Mouse (Mus musculus): ENCODE results near the gene Hmcn2.

DNA sequence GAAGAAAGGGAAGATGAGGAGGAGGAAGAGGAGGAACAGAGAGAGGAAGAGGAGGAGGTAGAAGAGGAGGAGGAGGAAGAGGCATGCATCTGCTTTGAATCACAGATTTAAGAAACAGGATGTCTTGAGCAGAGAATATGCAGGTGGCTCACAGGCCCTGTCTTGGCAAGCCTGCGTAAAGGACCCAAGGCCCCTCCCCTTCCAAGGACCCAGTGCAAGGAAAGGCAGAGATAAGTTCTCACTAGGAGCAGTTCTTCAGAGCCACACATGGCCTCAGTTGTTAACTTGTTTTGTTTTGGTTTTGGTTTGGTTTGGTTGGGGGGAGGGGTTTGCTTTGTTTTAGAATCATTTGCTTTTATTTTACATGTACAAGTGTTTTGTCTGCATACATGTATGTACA is 137.3 kb downstream of the Hmcn2 start:
- TF ChIP-seq GATA1 (IDR thresholded peaks at IDR 0.05; ENCODE audit: borderline replicate concordance, low read length) (no peak), FLI1 (IDR thresholded peaks at IDR 0.05; ENCODE audit: low read length) (no peak)
